Comparison of ENCODE assay signal across 18 mouse cellular contexts in the genomic region with DNA sequence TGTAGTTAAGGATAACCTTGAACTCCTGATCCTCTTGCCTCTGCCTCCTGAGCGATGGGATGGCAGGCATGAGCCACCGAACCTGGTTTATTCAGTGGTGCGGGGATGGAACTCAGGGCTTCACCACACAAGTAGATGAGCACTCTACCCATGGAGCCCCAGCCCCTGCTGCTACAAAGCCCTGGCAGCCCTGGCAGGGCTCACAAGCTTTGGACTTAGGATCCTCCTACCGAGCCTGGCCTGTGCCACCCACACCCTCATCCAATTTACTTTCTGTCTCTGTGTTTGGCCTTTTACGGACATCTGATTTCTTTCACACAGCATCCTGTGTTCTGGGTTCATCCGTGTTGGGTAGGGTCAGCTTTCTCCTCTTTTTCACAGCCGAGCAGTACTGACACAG.
DNase-seq lines count a peak whose midpoint lies in the region; ATAC-seq and TF ChIP-seq lines count a peak whose summit lies in the region.
"Had no signal": no experiment of that assay in that cellular context is flagged by ENCODE, and none has a peak within 500 bp of the region (broad histone marks: within the 10 kb centered on the region; RNA-seq: fewer than 3 reads in every experiment).

No protein-coding gene starts in this region.

- peaks cover 7% of the 10 kb centered on the region for H3K79me3 ChIP-seq in C2C12 (ENCODE audit: low read depth)

- H3K36me3 ChIP-seq in forebrain, embryonic 16.5 days (ENCODE audit: control insufficient read depth, insufficient read depth): no peaks in the 10 kb centered on the region
- no peaks in the 10 kb centered on the region for H3K36me3 ChIP-seq in forebrain, embryonic 14.5 days (ENCODE audit: control insufficient read depth, insufficient read depth, low read length)
- no peaks in the 10 kb centered on the region for H3K36me3 ChIP-seq in C2C12 (ENCODE audit: control insufficient read depth, insufficient read depth)
- H3K36me3 ChIP-seq in limb, embryonic 10.5 days: no peaks in the 10 kb centered on the region; the same call in 1 of the 2 replicates
- H3K36me3 ChIP-seq in myocyte (ENCODE audit: control insufficient read depth, insufficient read depth): no peaks in the 10 kb centered on the region
- H3K36me3 ChIP-seq: G1E; heart, embryonic 10.5 days; hindbrain, embryonic 13.5 days had no signal

- no peak for ATAC-seq in forebrain, embryonic 16.5 days
- no peak for ATAC-seq in forebrain, embryonic 14.5 days
- ATAC-seq: CD4-positive, CD25-positive, alpha-beta regulatory T cell, adult 4 months; hindbrain, postnatal 0 days had no signal

- DNase-seq in forebrain, embryonic 14.5 days (ENCODE audit: low spot score): no peak
- DNase-seq in limb, embryonic 10.5 days (ENCODE audit: low spot score): no peak
- DNase-seq in kidney, postnatal 14 days: no peak
- no peak for DNase-seq in left cerebral cortex, postnatal 25 days (ENCODE audit: low spot score in 2 of 2)
- DNase-seq: adrenal gland, adult 8-10 months; adrenal gland, postnatal 36 days; cerebellum, adult 2 months; gastrocnemius, postnatal 36 days; heart, adult 11 months; heart, postnatal 10 days had no signal

- no peak overlapping the region for H3K9ac ChIP-seq in forebrain, embryonic 16.5 days (replicated peaks; ENCODE audit: low read depth, low read length)
- H3K9ac ChIP-seq in forebrain, embryonic 14.5 days (ENCODE audit: low read length): no peak overlapping the region
- H3K9ac ChIP-seq: hindbrain, embryonic 13.5 days had no signal

- H3ac ChIP-seq in C2C12 (ENCODE audit: control insufficient read depth, insufficient read length, low read depth) (peak overlapping the region; percentile 12), myocyte (ENCODE audit: control insufficient read depth, insufficient read length) (no peak overlapping the region)

- H3K4me1 ChIP-seq in forebrain, embryonic 16.5 days (replicated peaks; ENCODE audit: control insufficient read depth, insufficient read depth, low read length): peaks cover 6% of the 10 kb centered on the region
- H3K4me1 ChIP-seq in forebrain, embryonic 14.5 days (ENCODE audit: control insufficient read depth, insufficient read depth, low read length): peaks cover 2% of the 10 kb centered on the region; the same call in 1 of the 2 replicates
- peaks cover 47% of the 10 kb centered on the region for H3K4me1 ChIP-seq in limb, embryonic 10.5 days

- H3K27me3 ChIP-seq in forebrain, embryonic 16.5 days (replicated peaks; ENCODE audit: control insufficient read depth, insufficient read depth, low read length): no peaks in the 10 kb centered on the region
- H3K27me3 ChIP-seq in forebrain, embryonic 14.5 days (replicated peaks; ENCODE audit: control insufficient read depth, insufficient read depth, low read length): no peaks in the 10 kb centered on the region
- H3K27me3 ChIP-seq in C2C12 (ENCODE audit: control insufficient read depth, insufficient read depth, insufficient read length): no peaks in the 10 kb centered on the region
- no peaks in the 10 kb centered on the region for H3K27me3 ChIP-seq in limb, embryonic 10.5 days (ENCODE audit: low read depth, poor library complexity, severe bottlenecking)
- no peaks in the 10 kb centered on the region for H3K27me3 ChIP-seq in myocyte (ENCODE audit: control insufficient read depth, insufficient read depth, insufficient read length)

- H3K79me2 ChIP-seq in C2C12 (ENCODE audit: control insufficient read depth, insufficient read depth): peaks cover 19% of the 10 kb centered on the region
- H3K79me2 ChIP-seq in myocyte (ENCODE audit: control insufficient read depth, insufficient read depth): peaks cover 6% of the 10 kb centered on the region

- intact Hi-C loops in left cerebral cortex, postnatal 25 days (cut with DNase I): no loop called here

- H3K9me3 ChIP-seq in forebrain, embryonic 16.5 days (ENCODE audit: control insufficient read depth, low read length): no peaks in the 10 kb centered on the region
- no peaks in the 10 kb centered on the region for H3K9me3 ChIP-seq in forebrain, embryonic 14.5 days (replicated peaks; ENCODE audit: control insufficient read depth, low read length)
- H3K9me3 ChIP-seq in limb, embryonic 10.5 days (replicated peaks): no peaks in the 10 kb centered on the region
- H3K9me3 ChIP-seq: G1E; heart, embryonic 10.5 days; hindbrain, embryonic 13.5 days had no signal

- no peak overlapping the region for H3K4me3 ChIP-seq in forebrain, embryonic 16.5 days (replicated peaks; ENCODE audit: low read length)
- no peak overlapping the region for H3K4me3 ChIP-seq in forebrain, embryonic 14.5 days (ENCODE audit: low read depth, low read length)
- H3K4me3 ChIP-seq in C2C12 (ENCODE audit: insufficient read depth, poor library complexity, severe bottlenecking) (no peak overlapping the region), myocyte (peak overlapping the region; percentile 8)
- H3K4me3 ChIP-seq in limb, embryonic 10.5 days: no peak overlapping the region
- H3K4me3 ChIP-seq: heart, embryonic 10.5 days; hindbrain, embryonic 13.5 days had no signal

- TF ChIP-seq CTCF in C2C12 (IDR thresholded peaks at IDR 0.05; ENCODE audit: control insufficient read depth, insufficient read depth, insufficient read length): no peak

- H3K4me2 ChIP-seq in forebrain, embryonic 16.5 days (ENCODE audit: low read length): no peak overlapping the region
- H3K4me2 ChIP-seq in forebrain, embryonic 14.5 days (ENCODE audit: low read length): no peak overlapping the region
- H3K4me2 ChIP-seq in myocyte (ENCODE audit: low read depth): peak overlapping the region; percentile 72
- H3K4me2 ChIP-seq: hindbrain, embryonic 13.5 days had no signal

- 80% methylated on average over 7 of the region's 7 CpGs for WGBS in forebrain, embryonic 16.5 days
- 84% methylated on average over 7 of the region's 7 CpGs for whole genome bisulfite sequencing in forebrain, embryonic 14.5 days
- 89% methylated on average over 7 of the region's 7 CpGs for WGBS in limb, embryonic 10.5 days

- peak overlapping the region; percentile 50 for H3K27ac ChIP-seq in forebrain, embryonic 16.5 days (ENCODE audit: low read length)
- no peak overlapping the region for H3K27ac ChIP-seq in forebrain, embryonic 14.5 days (ENCODE audit: low read depth, low read length)
- H3K27ac ChIP-seq in limb, embryonic 10.5 days: peak overlapping the region; percentile 65; the same call in 1 of the 2 replicates
- H3K27ac ChIP-seq: heart, embryonic 10.5 days; hindbrain, postnatal 0 days had no signal

- no peak for TF ChIP-seq POLR2A in myocyte (IDR thresholded peaks at IDR 0.05; ENCODE audit: insufficient read length, low read depth)

TF ChIP-seq in C2C12, 6 proteins besides CTCF, POLR2A, EP300 and RAD21:
- no peak for TF ChIP-seq MYOG (IDR thresholded peaks at IDR 0.05; ENCODE audit: control insufficient read depth, extremely low read depth, insufficient read length)
- no peak for TF ChIP-seq FOSL1 (IDR thresholded peaks at IDR 0.05; ENCODE audit: insufficient read depth, low read length, poor library complexity, severe bottlenecking)
- no peak for TF ChIP-seq MAX (IDR thresholded peaks at IDR 0.05)
TF ChIP-seq in C2C12: peak in this region for 0.

TF ChIP-seq in myocyte, 11 proteins besides CTCF, POLR2A, EP300 and RAD21:
- TF ChIP-seq CEBPB (IDR thresholded peaks at IDR 0.05; ENCODE audit: insufficient read depth, poor library complexity, severe bottlenecking) (no peak), MYOD1 (IDR thresholded peaks at IDR 0.05; ENCODE audit: control insufficient read depth in 1 of 3, insufficient read length in 2 of 3, low read depth in 2 of 3) (no peak), POLR2AphosphoS2 (IDR thresholded peaks at IDR 0.05; ENCODE audit: insufficient read length, low read depth) (no peak), USF1 (IDR thresholded peaks at IDR 0.05; ENCODE audit: low read depth) (no peak), REST (IDR thresholded peaks at IDR 0.05; ENCODE audit: insufficient read depth, insufficient read length) (no peak), E2F4 (IDR thresholded peaks at IDR 0.05; ENCODE audit: insufficient read depth) (no peak), TCF3 (IDR thresholded peaks at IDR 0.05; ENCODE audit: insufficient read length, low read depth) (no peak), MYOG (IDR thresholded peaks at IDR 0.05; ENCODE audit: control insufficient read depth in 1 of 3, insufficient read depth in 1 of 3, insufficient read length in 2 of 3, low read depth in 2 of 3) (no peak), MAX (IDR thresholded peaks at IDR 0.05; ENCODE audit: low read depth) (no peak), SRF (IDR thresholded peaks at IDR 0.05; ENCODE audit: control insufficient read depth, insufficient read length, low read depth) (no peak), TCF12 (IDR thresholded peaks at IDR 0.05; ENCODE audit: insufficient read depth, poor library complexity, severe bottlenecking) (no peak)
TF ChIP-seq in myocyte: peak in this region for 0.
